Mouse (Mus musculus) lung, embryonic 14.5 days (tissue): ENCODE data around the gene Emid1. TPM values are rescaled to one million over a fixed set of nuclear protein-coding genes. Genes with fewer than 3 reads are reported as not detected.
"Not testable (repeated sequence)": the region's sequence is repeated elsewhere in the genome, so short reads cannot be mapped to it uniquely, and the experiment has no call there.

Experiments
- ATAC-seq: fragments of 200-750 bp; cut with Nextera tagmentation; 2 replicates; pipeline ENCODE4 v1.8.0; 2017; ENCODE audit warnings: mild to moderate bottlenecking, moderate TSS enrichment, moderate library complexity; ENCODE audit not compliant: insufficient read depth
- DNase-seq: peaks from one replicate; pipeline ENCODE4 v3.0.0-alpha.2; 2015
- H3K27ac ChIP-seq: fragments of 300-500 bp; sonication (generic); 2 replicates; pipeline ENCODE4 v1.5.1; 2014; ENCODE audit warnings: low read depth, mild to moderate bottlenecking, moderate library complexity
- H3K27me3 ChIP-seq: fragments of 300-500 bp; sonication (generic); 2 replicates; pipeline ENCODE4 v1.6.1; 2014; ENCODE audit warnings: low read length, control low read depth; ENCODE audit not compliant: insufficient read depth
- H3K36me3 ChIP-seq: fragments of 300-500 bp; sonication (generic); 2 replicates; pipeline ENCODE4 v1.6.1; 2014; ENCODE audit warnings: control low read depth; ENCODE audit not compliant: insufficient read depth
- H3K4me1 ChIP-seq: fragments of 300-500 bp; sonication (generic); 2 replicates; pipeline ENCODE4 v1.6.1; 2014; ENCODE audit warnings: antibody characterized with exemption, control low read depth; ENCODE audit not compliant: insufficient read depth
- H3K4me2 ChIP-seq: fragments of 300-500 bp; sonication (generic); 2 replicates; pipeline ENCODE4 v1.6.1; 2014; ENCODE audit warnings: mild to moderate bottlenecking
- H3K4me3 ChIP-seq: fragments of 300-500 bp; sonication (generic); 2 replicates; pipeline ENCODE4 v1.5.1; 2014; ENCODE audit warnings: low read depth, low read length
- H3K9ac ChIP-seq: fragments of 300-500 bp; sonication (generic); 2 replicates; pipeline ENCODE4 v1.6.1; 2014
- H3K9me3 ChIP-seq: fragments of 300-500 bp; sonication (generic); 2 replicates; pipeline ENCODE4 v1.6.1; 2016; ENCODE audit warnings: low read depth, low read length, control low read depth
- CTCF ChIP-seq: IDR thresholded peaks from 2 replicates; pipeline ENCODE4 v1.5.1; 2016; ENCODE audit warnings: antibody characterized with exemption, low read depth
- WGBS: fragments of 180-500 bp; shearing (Covaris S2); extraction: QIAGEN DNeasy Blood & Tissue Kit; methylation state at CpG from one replicate; pipeline ENCODE4 v1.1.7; 2014; 5-methylcytosine and 5-hydroxymethylcytosine counted together
- polyA plus RNA-seq: library from polyadenylated mRNA; unstranded; fragments of >200 nt; fragmentation: Nextera tagmentation; extraction: Ambion mirVana; gene quantifications from 2 replicates; pipeline ENCODE4 v1.2.1, GENCODE M21; 2014

Gene Emid1
- polyA plus RNA-seq, 1 experiment from 2014 or later, result 52.1 TPM

GRCm38 (mm10) chr11:5098736-5099542, 53.1 kb downstream of the Emid1 start, which contains the start of the genes Rhbdd3 and Ewsr1:
Rhbdd3 (plus strand) TSS chr11:5098926.
Ewsr1 (minus strand) TSS chr11:5099266.
- no peaks in the 10 kb centered on the region for H3K27me3 ChIP-seq
- no peak for TF ChIP-seq CTCF
- peaks cover 5% of the 10 kb centered on the region; the same call in 1 of the 2 replicates for H3K36me3 ChIP-seq
- H3K9me3 ChIP-seq, result no peaks in the 10 kb centered on the region
- WGBS, result under 1% methylated on average over 92 of the region's 92 CpGs
- peak within 1 kb of the TSS; percentile 95 for H3K4me2 ChIP-seq
- peak within 1 kb of the TSS; percentile 97 for H3K27ac ChIP-seq
- H3K4me1 ChIP-seq, result peaks cover 10% of the 10 kb centered on the region
- ATAC-seq, result peak; percentile 89
- DNase-seq, result peak; percentile 98
- peak within 1 kb of the TSS; percentile 99 for H3K9ac ChIP-seq
- H3K4me3 ChIP-seq, result peak within 1 kb of the TSS; percentile 100

DNA sequence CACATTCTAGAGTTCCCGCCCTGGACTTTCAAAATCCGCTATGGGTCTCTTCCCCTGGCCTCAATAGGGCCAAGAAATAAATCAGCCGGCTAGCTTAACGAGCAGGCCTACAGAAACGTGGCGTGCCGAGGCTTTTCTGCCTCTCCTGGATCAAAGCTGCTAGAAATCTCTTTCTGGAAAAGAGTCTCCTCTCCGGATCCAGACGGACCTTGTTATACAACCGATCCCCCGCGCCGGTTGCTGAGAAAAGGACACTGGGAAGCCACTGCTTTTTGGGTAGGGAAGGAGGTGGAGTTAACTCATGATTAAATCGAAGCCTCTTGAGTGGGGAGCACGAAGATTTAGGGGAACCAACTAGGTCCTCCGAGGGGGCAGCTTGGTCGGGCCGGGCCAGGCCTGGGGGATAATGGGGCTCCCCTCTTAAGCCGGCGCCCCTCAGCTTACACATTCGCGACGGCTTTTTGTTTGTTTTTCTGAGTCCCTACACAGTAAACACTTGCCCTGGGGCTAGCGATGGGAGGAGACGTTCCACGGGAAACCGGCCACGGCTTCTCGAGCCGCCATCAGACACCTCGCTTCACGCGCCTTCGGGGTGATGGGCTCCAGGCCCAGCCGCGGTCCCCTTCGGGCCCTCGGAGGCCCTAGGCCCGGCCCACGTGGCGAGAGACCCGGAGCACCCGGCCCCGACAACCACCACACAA, 53.9 kb downstream of the Emid1 start:
- Histone ChIP-seq H3K36me3 (peaks cover 5% of the 10 kb centered on the region), H3K9ac (peak overlapping the region; percentile 99), H3K4me3 (peak overlapping the region; percentile 100), H3K4me2 (peak overlapping the region; percentile 95), H3K27ac (peak overlapping the region; percentile 97), H3K9me3 (no peaks in the 10 kb centered on the region), H3K27me3 (no peaks in the 10 kb centered on the region), H3K4me1 (peaks cover 10% of the 10 kb centered on the region)
- DNase-seq, result peak; percentile 39
- under 1% methylated on average over 44 of the region's 44 CpGs for WGBS
- no peak for TF ChIP-seq CTCF
- ATAC-seq, result no peak

DNA sequence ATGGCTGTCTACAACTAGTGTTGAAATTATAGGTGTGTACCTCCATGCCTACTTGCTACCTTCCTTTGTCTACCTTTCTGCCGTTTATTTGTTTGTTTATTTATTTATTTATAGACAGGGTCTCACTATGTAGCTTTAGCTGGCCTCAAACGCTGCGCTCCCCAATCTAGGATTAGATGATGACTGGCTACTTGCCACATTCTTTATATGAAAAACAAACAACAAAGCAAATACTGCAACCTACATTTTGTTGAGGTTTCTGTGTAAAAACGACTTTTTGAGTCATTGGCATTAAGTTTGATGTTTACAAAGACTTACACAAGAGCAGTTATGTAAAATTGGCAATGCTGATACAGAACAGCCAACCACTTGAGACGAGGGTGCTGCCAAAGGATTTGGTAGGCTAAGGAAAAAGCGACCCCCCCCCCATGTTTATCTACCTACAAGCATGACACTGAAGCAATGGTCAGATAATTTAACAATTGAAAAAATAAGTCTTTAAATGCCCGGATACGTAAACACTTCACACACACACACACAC, 55.5 kb downstream of the Emid1 start:
- TF ChIP-seq CTCF, result no peak
- no peaks in the 10 kb centered on the region for H3K9me3 ChIP-seq
- peak overlapping the region; percentile 95 for H3K4me2 ChIP-seq
- H3K27ac ChIP-seq, result no peak overlapping the region
- ATAC-seq (no peak), DNase-seq (no peak)
- WGBS, result 49% methylated on average over 8 of the region's 8 CpGs
- H3K4me3 ChIP-seq, result peak overlapping the region; percentile 100
- H3K4me1 ChIP-seq, result peaks cover 10% of the 10 kb centered on the region
- peak overlapping the region; percentile 99; the same call in 1 of the 2 replicates for H3K9ac ChIP-seq
- H3K27me3 ChIP-seq, result no peaks in the 10 kb centered on the region
- H3K36me3 ChIP-seq, result peaks cover 18% of the 10 kb centered on the region

- peaks cover 10% of the 10 kb centered on the region for H3K4me1 ChIP-seq
- H3K9me3 ChIP-seq, result no peaks in the 10 kb centered on the region
- ATAC-seq (no peak), DNase-seq (no peak)
- H3K9ac ChIP-seq, result no peak overlapping the region
- TF ChIP-seq CTCF, result no peak
- H3K27ac ChIP-seq, result no peak overlapping the region
- H3K27me3 ChIP-seq, result no peaks in the 10 kb centered on the region
- H3K36me3 ChIP-seq, result peaks cover 25% of the 10 kb centered on the region
- H3K4me2 ChIP-seq, result peak overlapping the region; percentile 95
- WGBS, result 79% methylated on average over 5 of the region's 5 CpGs
- H3K4me3 ChIP-seq, result peak overlapping the region; percentile 1; the same call in 1 of the 2 replicates
Observed at GRCm38 (mm10) chr11:5095877-5096276, 56.2 kb downstream of the Emid1 start.

DNA sequence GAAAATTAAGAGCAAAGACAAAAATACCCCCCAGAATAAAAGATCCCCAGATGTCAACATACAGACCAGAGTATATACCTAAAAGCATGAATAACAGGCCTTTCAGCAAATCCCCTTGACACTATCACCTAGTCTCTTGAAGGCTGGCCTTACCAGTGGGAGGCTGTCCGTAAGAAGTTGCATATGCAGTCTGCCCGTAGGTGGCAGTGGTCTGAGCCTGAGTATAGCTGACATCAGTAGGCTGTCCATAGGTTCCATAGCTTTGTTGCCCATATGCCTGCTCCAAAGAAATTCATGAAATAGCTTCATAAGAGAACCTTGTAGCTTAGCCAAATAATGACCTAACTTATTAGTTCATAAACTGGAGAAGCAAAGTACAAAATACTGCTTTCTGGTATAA, 60.4 kb downstream of the Emid1 start:
- H3K27ac ChIP-seq, result no peak overlapping the region
- TF ChIP-seq CTCF, result peak; percentile 51
- no peaks in the 10 kb centered on the region for H3K4me1 ChIP-seq
- no peaks in the 10 kb centered on the region for H3K27me3 ChIP-seq
- no peak overlapping the region for H3K4me2 ChIP-seq
- no peak overlapping the region for H3K4me3 ChIP-seq
- peak; percentile 51 for DNase-seq
- H3K9ac ChIP-seq, result no peak overlapping the region
- peak; percentile 44; the same call in 1 of the 2 replicates for ATAC-seq
- peaks cover 64% of the 10 kb centered on the region for H3K36me3 ChIP-seq
- no peaks in the 10 kb centered on the region for H3K9me3 ChIP-seq
- 32% methylated on average over 2 of the region's 2 CpGs for WGBS

- H3K36me3 ChIP-seq, result peaks cover 90% of the 10 kb centered on the region
- H3K4me2 ChIP-seq, result no peak overlapping the region
- H3K9me3 ChIP-seq, result no peaks in the 10 kb centered on the region
- H3K9ac ChIP-seq, result no peak overlapping the region
- no peaks in the 10 kb centered on the region for H3K4me1 ChIP-seq
- TF ChIP-seq CTCF, result no peak
- 94% methylated on average over 1 of the region's 1 CpGs for WGBS
- no peak overlapping the region for H3K27ac ChIP-seq
- no peaks in the 10 kb centered on the region for H3K27me3 ChIP-seq
- H3K4me3 ChIP-seq, result no peak overlapping the region
- no peak for DNase-seq
- no peak for ATAC-seq
Observed at GRCm38 (mm10) chr11:5089147-5089546, 62.9 kb downstream of the Emid1 start.

- H3K27ac ChIP-seq, H3K4me1 ChIP-seq, ATAC-seq, H3K9ac ChIP-seq, H3K4me2 ChIP-seq, H3K27me3 ChIP-seq, H3K9me3 ChIP-seq, DNase-seq, H3K4me3 ChIP-seq: not testable (repeated sequence)
- peaks cover 84% of the 10 kb centered on the region for H3K36me3 ChIP-seq
- WGBS, result 89% methylated on average over 3 of the region's 5 CpGs
Observed at GRCm38 (mm10) chr11:5076843-5077242, 75.2 kb downstream of the Emid1 start.
